Mouse (Mus musculus) c-Kit-positive CD71-positive TER-119-negative erythroid progenitor cells, embryonic 14.5 days (primary cell): ENCODE data around the gene Tbata.

Source experiments
- DNase-seq: peaks from one replicate; pipeline ENCODE4 v3.0.0-alpha.2; 2013; ENCODE audit warnings: low read depth

The Tbata gene

DNA sequence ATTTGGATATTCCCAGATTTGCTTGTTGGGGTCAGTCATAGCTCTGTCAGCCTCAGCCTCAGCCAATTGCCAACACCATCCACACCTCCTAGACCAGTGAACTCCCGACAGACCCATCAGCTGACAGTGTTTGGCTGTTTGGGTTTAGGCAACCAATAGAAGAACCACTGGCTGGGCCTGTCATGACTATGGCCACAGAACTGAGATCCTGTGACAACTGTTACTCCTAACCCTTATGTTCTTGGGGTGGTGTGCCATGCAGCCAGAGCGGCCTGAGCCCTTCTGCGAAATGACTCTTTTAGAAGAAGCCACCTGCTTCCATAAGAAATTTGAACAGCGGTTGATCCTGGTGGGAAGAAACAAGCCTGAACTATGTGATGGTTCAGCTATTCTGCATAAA is 39.4 kb downstream of the Tbata start:
- no peak for DNase-seq

DNA sequence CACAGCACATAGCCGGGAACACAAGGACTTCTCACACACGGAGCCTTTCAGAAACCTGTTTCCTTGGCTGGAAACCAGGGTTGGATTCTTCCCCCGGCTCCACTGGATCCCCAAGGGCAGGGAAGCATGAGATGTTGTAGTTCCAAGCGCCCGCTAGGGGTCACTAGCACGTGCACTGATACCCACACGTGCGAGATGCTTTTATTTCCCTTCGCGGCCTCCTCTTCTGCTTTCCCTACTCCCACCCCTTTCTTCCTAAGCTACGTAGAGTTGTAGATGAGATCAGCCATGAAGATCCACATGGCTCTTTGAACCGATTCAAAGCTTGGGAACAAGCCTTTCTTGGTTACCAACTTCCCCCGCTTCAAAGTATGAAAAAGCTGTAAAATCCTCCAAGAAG is 40.0 kb downstream of the Tbata start:
- peak; percentile 17 for DNase-seq

DNA sequence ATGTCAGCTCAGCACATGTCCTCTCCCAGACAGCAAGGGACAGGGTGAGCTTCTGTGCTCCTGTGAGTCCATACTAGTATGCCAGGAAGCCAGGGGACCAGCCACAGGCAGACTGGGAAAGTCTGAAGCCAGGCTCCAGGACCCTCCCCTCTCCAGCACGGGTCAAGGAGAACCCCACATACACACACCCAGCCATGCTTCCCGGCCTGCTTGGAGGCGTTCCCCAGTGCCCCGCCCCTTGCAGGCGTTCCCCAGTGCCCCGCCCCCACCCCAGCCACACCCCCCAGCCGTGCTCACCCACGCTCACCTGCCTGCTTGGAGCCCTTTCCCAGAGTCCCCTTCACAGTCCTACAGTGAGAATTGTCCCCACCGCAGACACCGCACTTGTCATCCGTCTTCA is 41.1 kb downstream of the Tbata start:
- DNase-seq: no peak

DNA sequence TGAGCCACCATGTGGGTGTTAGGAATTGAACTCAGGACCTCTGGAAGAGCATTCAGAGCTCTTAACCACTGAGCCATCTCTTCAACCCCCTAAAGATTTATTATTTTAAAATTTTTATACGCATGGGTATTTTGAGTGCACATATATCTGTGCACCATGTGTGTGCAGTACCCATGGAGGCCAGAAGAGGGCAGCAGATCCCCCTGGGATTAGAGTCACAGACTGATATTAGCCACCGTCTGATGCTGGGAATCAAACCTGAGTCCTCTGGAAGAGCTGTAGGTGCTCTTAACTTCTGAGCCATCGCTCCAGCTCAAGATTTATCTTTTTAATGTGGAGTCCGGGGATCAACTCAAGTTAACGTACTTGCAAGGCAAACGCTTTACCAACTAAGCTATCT is 43.9 kb downstream of the Tbata start:
- no peak for DNase-seq

GRCm38 (mm10) chr10:61216163-61216562 is 44.4 kb downstream of the Tbata start:
- no peak for DNase-seq

- no peak for DNase-seq
Observed at GRCm38 (mm10) chr10:61219318-61219717, 47.6 kb downstream of the Tbata start.

GRCm38 (mm10) chr10:61225694-61226093 is 53.9 kb downstream of the Tbata start:
- DNase-seq: no peak

- DNase-seq: no peak
Observed at GRCm38 (mm10) chr10:61226784-61227396, 55.1 kb downstream of the Tbata start.

DNA sequence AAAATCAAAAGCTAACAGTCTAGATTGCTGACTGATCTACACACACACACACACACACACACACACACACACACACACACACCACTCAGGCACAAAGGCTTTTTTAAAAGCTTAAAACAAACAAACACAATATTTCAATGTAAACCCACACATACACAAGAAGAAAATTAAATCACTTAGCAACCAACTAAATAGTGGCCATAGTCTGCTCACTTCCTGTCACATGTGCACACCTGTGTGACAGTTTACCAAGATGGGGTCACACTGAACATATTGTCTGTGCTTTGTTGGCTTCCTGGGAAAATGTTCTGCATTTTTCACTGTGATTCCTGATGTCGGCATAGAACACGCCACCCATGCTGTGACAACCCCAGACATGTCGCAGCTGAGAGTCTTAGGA is 60.0 kb downstream of the Tbata start:
- DNase-seq: no peak

- no peak for DNase-seq
Observed at GRCm38 (mm10) chr10:61232858-61233567, 61.3 kb downstream of the Tbata start.

DNA sequence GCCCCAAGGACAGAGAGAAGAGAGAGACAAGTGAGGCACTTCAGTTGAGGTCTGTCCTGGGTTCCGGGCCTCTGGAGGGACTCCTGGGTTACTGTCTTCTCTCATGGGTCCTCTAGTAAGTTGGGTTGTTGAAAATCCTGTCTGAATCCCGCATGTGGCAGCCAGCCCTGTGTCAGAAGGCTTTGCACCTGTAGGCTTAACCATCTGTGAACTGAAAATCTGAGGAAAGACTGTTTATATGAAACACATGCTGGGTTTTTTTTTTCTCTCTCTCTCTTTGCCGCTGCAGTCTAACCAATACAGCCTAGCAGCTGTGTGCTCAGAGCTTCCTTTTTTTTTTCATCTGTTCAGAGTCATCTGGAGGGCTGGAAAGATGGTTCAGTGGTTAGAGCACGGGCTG is 62.6 kb downstream of the Tbata start:
- DNase-seq: no peak

DNA sequence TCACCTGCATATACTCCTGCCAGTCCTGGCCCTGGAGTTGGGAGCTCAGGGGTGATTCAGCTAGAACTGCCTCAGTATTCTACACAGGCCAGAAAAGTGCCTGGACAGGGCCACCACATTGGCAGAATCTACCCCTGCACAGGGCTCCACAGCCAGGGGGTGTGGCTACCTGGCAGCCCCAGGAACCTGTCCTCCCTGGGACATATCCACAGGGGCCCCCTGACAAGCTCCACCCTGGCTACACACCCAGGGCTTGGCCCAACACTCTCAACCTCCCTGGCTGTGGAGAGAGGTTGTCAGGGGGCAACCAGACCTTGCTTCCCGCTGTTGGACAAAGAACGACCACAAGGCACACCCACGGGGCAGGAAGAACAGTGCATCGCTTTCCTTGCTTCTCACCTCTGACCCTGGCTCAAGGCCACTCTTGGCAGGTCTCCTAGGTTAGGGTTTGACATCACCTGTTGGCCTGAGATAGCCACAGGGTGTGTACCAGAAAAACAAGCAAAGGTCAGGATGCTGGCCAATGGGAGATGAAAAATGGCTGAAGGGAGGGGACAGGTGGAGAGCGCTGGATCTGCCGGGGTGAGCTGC is 64.0 kb downstream of the Tbata start:
- DNase-seq: no peak

DNA sequence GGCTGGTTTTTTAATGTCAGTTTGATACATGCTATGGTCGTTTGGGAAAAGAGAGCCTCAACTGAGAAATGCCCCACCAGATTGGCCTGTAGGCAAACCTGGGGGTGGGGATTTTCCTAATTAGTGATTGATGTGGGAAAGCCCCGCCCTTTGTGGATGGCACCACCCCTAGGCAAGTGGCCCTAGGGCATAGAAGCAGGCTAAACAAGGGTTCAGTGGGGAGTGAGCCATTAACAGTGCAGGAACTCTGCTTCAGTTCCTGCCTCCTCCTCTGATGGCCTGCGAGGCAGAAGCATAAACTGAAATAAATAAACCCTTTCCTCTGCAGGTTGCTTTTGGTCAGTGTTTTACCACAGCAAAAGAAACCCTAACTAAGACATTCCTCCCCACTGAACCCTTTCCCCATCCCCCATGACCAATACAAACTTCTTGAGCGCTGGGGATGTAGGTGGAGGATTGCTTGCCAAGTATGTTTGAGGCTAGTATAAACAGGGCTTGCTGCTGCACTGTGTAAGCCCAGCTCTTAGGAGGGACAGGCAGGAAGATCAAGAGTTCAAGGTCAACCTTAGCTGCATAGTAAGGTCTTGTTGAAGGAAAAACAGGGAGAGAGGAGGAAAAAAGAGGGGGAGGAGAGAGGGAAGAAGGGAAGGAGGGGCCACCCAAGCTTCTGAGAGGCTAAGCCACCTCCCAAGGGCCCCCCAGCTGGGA is 65.1 kb downstream of the Tbata start:
- DNase-seq: no peak

DNA sequence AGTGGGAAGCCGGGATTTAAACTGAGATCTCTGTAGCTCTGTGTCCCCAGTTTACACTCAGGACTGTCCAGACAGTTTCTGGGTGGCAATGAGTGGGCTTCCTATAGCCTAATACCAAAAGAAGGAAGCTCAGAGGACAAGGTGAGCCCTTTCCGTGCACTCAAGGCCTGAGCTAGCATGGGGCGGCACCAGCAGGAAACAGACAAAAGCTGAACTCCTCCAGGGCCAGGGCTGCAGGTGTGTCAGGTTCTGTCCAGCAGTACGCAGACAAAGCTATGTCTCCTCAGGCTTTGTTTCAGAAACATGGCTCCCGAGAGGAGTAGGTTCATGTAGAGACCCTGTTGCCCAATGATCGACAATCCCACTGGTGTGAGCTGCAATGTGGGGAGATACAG is 65.6 kb downstream of the Tbata start:
- DNase-seq: no peak
